Mouse (Mus musculus) frontal cortex, postnatal 36 days (tissue): ENCODE data around the gene Eef2.

ENCODE experiments used
- DNase-seq, 2 experiments: peaks; one replicate each; pipeline ENCODE4 v3.0.0; 2022; ENCODE audit warnings: low spot score in 2 of 2

Eef2 gene

DNA sequence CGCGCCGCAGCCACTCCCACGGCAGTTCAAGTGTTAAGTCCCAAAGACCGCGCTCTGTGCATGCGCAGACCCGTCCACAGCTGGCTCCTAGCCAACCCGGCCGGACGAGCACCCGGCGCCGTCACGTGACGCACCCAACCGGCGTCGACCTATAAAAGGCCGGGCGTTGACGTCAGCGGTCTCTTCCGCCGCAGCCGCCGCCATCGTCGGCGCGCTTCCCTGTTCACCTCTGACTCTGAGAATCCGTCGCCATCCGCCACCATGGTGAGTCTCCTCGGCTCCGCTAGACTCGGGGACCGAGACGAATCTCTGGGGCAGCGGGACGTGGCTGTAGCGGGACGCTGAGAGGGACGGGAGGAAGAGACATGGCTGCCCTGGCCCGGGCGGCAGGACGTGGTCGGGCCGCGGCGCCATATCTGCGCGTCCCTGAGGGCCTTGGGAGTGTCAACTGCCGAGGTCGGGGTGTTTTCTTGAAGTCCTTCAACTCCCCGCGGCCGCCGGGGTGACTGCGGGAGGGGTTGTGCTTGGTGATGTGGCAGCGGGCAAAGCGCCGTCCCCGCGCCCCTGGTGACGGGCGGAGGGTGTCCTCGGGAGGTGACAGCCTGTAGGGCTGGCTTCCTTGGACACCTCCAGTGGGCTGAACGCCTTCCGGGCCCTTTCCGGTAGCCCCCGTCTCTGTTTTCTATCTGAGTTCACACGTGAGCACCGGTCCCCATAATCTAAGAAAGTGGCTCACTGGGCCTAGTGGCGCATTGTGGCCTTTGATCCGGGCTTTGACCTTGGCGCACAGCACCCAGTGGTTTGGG, at the start of gene Eef2:
TSS of gene Eef2 (plus strand) at position 166 of the 806 bp plus-strand sequence.
- peak; percentile 98 to 99 for DNase-seq

DNA sequence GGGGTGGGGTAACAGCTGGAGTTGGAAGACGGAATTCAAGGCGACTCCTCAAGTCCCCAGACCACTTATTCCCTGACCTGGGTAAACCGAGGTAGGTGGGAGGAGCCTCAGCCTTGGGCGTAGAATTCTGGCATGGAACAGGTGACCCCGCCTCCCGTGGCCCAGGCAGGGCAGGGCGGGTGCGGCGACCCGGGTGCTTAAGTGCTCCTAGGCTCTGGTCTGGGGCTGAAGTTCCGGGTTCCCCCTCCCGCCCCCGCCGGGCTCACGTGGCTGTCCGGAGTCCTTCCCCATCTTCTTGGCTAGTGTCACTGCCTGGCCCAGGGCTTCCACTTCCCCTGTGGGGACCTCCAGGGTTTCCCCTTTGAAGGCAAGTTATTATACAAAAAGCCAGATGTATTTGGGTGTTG, 42.2 kb upstream of the Eef2 start:
- no peak for DNase-seq

GRCm38 (mm10) chr10:81134966-81135681, 41.3 kb upstream of the Eef2 start, which contains the start of gene Zbtb7a:
Gene Zbtb7a, plus strand, starts transcription at chr10:81135220.
- peak in 1 of 2 experiments; percentile 64 for DNase-seq

- peak; percentile 67 to 69 for DNase-seq
Measured at GRCm38 (mm10) chr10:81135831-81136705, 40.4 kb upstream of the Eef2 start.

GRCm38 (mm10) chr10:81136706-81137231, 39.7 kb upstream of the Eef2 start:
- peak; percentile 72 to 78 for DNase-seq

DNA sequence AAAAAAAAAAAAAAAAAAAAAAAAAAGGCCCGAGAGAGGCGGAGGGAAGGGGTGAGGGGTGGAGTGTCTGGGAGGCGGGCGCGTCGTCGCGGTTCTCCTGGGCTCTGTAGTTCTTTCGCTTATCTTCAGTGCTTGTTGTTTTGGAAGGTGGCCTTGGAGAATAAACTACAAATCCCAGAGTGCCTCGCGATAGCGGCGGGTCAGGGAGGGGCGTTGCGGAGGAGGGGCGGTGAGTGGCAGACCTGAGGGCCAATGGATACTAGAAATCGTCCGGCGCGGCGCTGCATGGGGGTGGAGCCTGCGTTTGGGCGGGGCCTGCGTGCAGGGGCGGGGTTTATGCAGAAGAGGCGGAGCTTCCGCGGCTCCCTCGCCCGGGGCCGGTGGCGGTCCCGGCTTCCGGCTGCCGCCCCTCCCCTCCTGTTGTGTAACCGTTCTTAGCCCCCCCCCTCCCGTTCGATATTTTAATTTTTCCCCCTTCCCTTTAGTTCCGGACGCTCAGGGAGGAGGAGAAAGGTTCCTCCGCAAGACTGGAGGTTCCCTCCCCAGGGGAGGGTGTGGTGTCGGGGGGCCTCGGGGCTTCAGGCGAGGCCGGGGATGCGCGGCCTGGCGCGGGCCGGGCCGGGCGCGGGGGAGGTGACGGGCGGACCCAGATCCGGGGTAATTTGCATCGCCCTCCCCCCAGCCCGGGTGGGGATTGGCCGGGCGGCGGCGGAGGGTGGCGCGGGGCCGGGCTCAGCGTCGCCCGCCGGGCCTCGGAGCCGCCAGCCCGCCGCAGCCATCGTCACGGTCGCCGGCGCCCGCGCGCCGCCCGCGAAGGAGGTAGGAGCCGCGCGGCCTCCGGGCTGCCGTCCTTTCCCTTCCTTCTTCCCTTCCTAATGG, 38.9 kb upstream of the Eef2 start:
- peak; percentile 100 for DNase-seq

DNA sequence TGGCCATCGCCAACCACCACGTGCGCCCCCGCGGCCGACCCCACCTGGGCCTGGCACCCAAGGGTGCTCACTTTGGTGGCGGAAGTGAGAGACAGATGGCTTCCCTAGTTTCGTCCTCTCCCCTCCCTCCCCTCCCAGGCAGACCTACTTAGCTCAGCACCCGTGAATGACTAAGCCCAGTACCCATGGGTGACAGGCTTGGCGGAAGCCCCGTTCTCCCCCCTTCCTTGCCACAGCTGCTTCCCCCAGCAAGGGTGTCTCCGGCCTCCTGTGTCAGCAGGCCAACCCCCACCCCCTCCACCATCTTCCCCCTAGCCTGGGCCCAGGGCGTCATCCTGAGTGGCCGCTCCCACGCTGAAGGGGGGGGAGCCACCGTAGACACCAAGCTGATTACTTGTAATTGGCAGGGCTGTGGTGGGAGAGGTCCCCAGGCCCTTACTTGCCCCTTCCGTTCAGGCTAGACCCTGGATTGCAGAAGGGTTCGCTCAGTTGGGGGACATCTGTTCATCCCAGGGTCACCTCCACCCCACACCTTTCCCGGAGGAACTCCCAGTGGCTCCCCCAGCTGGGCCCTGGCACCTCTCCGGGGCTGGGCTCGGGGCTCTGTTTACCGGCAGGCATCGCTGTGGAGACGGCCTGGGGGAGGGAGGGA, 38.2 kb upstream of the Eef2 start:
- DNase-seq = no peak

- DNase-seq = no peak
Measured at GRCm38 (mm10) chr10:81138821-81139528, 37.5 kb upstream of the Eef2 start.

GRCm38 (mm10) chr10:81139529-81139846, 36.9 kb upstream of the Eef2 start:
- DNase-seq = no peak

DNA sequence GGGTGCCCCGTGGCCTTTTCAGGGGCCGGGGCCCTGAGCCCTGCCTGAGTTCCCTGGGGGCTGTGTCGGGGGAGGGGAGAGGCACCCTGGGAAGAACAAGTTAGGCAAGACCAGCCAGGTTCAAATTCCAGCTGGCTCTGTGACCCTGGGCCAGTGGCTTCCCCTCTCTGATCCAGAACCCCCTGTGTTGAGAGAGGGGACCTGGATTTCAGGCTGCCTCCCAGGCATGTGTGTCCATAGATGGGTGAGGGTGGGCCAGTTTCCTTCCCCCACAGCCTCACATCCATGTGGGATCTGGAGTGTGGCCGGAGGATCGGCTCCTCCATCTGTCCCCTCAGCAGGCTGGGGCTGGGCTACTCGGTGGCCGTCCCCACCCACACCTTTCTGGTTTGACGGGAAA, 36.4 kb upstream of the Eef2 start:
- no peak for DNase-seq

DNA sequence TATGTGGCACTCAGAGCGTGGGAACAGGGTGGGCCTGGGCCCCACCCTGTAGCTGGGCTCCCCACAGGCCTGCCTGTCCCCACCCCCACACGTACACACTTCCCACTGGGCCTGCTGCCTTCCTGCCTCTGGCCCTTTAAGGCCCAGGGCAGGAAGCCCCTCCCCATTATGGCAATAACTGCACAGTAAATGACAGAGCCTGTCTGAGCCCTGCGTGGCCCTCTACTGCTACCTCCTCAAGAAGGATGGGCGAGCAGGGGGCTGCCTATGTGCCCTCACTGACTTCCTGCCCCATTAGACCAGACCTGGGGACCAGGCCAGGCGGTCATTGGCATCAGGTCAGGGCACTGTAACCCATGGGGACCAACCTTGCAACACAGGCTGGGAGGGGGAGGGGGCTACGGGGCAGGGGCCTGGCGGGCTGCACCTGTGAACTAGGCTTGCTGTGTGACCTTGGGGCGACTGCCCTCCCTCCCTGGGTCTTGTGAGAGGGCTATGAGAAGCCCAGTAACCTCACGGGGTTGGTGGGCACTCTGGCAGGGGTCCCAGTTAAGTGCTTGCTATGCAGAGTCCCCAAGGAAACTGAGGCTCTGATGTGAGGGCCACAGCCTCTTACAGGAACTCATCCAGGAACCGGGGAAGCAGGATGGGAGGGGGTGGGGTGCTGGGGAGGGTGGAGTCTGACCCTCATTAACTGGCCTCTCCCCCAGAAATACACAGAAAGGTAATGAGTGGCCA, 35.5 kb upstream of the Eef2 start:
- DNase-seq = no peak

- DNase-seq = no peak
Measured at GRCm38 (mm10) chr10:81141455-81142210, 34.8 kb upstream of the Eef2 start.

GRCm38 (mm10) chr10:81142551-81142981, 33.9 kb upstream of the Eef2 start:
- no peak for DNase-seq

GRCm38 (mm10) chr10:81143157-81143633, 33.2 kb upstream of the Eef2 start:
- no peak for DNase-seq

DNA sequence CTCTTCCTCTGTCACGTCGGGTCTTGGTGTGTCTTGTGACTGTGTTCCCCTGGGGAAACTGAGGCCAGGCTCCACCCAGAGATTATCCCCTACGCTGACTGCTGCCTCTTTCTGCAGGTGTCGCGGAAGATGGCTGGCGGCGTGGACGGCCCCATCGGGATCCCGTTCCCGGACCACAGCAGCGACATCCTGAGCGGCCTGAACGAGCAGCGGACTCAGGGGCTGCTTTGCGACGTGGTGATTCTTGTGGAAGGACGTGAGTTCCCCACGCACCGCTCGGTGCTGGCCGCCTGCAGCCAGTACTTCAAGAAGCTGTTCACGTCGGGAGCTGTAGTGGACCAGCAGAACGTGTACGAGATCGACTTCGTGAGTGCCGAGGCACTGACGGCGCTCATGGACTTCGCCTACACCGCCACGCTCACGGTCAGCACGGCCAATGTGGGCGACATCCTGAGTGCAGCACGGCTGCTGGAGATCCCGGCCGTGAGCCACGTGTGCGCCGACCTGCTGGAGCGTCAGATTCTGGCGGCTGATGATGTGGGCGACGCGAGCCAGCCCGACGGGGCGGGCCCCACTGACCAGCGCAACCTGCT, 32.5 kb upstream of the Eef2 start:
- DNase-seq = no peak

GRCm38 (mm10) chr10:81144667-81145066, 31.8 kb upstream of the Eef2 start:
- no peak for DNase-seq

- no peak for DNase-seq
Measured at GRCm38 (mm10) chr10:81145307-81145706, 31.1 kb upstream of the Eef2 start.

GRCm38 (mm10) chr10:81145778-81146177, 30.7 kb upstream of the Eef2 start:
- DNase-seq = no peak
